Mouse (Mus musculus) limb, embryonic 12.5 days (tissue): ENCODE measurements around the gene Aatf. TPM values are rescaled to one million over a fixed set of nuclear protein-coding genes. Genes with fewer than 3 reads are reported as not detected.

Experiments
- ATAC-seq: fragments of 200-750 bp; cut with Nextera tagmentation; 2 replicates; pipeline ENCODE4 v1.8.0; 2017; ENCODE audit warnings: low read depth, moderate TSS enrichment; ENCODE audit not compliant: insufficient number of reproducible peaks, insufficient read depth, low FRiP score, low TSS enrichment
- H3K27ac ChIP-seq: fragments of 300-500 bp; sonication (generic); 2 replicates; pipeline ENCODE4 v1.5.1; 2016; ENCODE audit warnings: mild to moderate bottlenecking, moderate library complexity
- H3K27me3 ChIP-seq: fragments of 300-500 bp; sonication (generic); 2 replicates; pipeline ENCODE4 v1.6.1; 2016; ENCODE audit warnings: mild to moderate bottlenecking, moderate library complexity
- H3K36me3 ChIP-seq: fragments of 300-500 bp; sonication (generic); 2 replicates; pipeline ENCODE4 v1.6.1; 2016; ENCODE audit warnings: mild to moderate bottlenecking, moderate library complexity
- H3K4me1 ChIP-seq: fragments of 300-500 bp; sonication (generic); replicated peaks from 2 replicates; pipeline ENCODE4 v1.6.1; 2016
- H3K4me2 ChIP-seq: fragments of 300-500 bp; sonication (generic); 2 replicates; pipeline ENCODE4 v1.6.1; 2016; ENCODE audit warnings: mild to moderate bottlenecking, moderate library complexity
- H3K4me3 ChIP-seq: fragments of 300-500 bp; sonication (generic); replicated peaks from 2 replicates; pipeline ENCODE4 v1.5.1; 2016; ENCODE audit warnings: mild to moderate bottlenecking
- H3K9ac ChIP-seq: fragments of 300-500 bp; sonication (generic); replicated peaks from 2 replicates; pipeline ENCODE4 v1.6.1; 2016; ENCODE audit warnings: mild to moderate bottlenecking, moderate library complexity
- H3K9me3 ChIP-seq: fragments of 300-500 bp; sonication (generic); 2 replicates; pipeline ENCODE4 v1.6.1; 2016; ENCODE audit warnings: mild to moderate bottlenecking, moderate library complexity
- WGBS: fragments of 180-500 bp; shearing (Covaris S2); methylation state at CpG from one replicate; pipeline ENCODE4 v1.1.7; 2016; 5-methylcytosine and 5-hydroxymethylcytosine counted together
- polyA plus RNA-seq: library from polyadenylated mRNA; unstranded; fragments of >200 nt; fragmentation: Nextera tagmentation; extraction: Ambion mirVana; gene quantifications from 2 replicates; pipeline ENCODE4 v1.2.1, GENCODE M21; 2016

Gene Aatf
- polyA plus RNA-seq, 1 experiment from 2014 or later, result 46.7 TPM

- ATAC-seq, result no peak
- H3K4me3 ChIP-seq, result no peak overlapping the region
- 73% methylated on average over 7 of the region's 7 CpGs for WGBS
- H3K27ac ChIP-seq, result no peak overlapping the region
- H3K9ac ChIP-seq, result no peak overlapping the region
- no peaks in the 10 kb centered on the region for H3K4me1 ChIP-seq
- H3K36me3 ChIP-seq, result no peaks in the 10 kb centered on the region
- H3K9me3 ChIP-seq, result no peaks in the 10 kb centered on the region
- H3K4me2 ChIP-seq, result no peak overlapping the region
- H3K27me3 ChIP-seq, result no peaks in the 10 kb centered on the region
Observed at GRCm38 (mm10) chr11:84481661-84482060, 31.7 kb downstream of the Aatf start.

DNA sequence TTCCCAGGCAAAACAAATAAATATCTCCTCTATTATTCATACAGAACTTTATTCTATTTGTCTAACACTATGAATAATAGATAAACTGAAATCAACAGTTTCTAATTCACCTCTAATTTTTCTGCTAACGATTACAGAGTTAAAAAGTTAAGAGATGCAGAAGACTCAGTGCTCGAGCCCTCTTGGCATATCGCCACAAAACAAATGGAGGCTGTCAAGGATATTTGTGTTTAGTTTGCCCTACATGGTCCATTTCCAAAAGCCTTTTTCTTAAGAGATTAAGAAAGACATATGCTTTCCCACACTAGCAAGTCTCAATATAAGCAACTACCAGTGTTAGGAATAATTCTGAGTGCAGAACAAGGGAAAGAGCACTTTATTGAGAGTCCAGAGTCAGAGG lies 32.9 kb downstream of the Aatf start:
- H3K9ac ChIP-seq, result no peak overlapping the region
- H3K36me3 ChIP-seq, result no peaks in the 10 kb centered on the region
- no peak overlapping the region for H3K27ac ChIP-seq
- H3K9me3 ChIP-seq, result no peaks in the 10 kb centered on the region
- no peak for ATAC-seq
- H3K27me3 ChIP-seq, result no peaks in the 10 kb centered on the region
- WGBS, result 86% methylated on average over 3 of the region's 3 CpGs
- no peak overlapping the region for H3K4me3 ChIP-seq
- H3K4me2 ChIP-seq, result no peak overlapping the region
- H3K4me1 ChIP-seq, result no peaks in the 10 kb centered on the region

GRCm38 (mm10) chr11:84476641-84477040 lies 36.7 kb downstream of the Aatf start:
- 89% methylated on average over 2 of the region's 2 CpGs for WGBS
- ATAC-seq, result no peak
- Histone ChIP-seq H3K27ac (no peak overlapping the region), H3K9ac (no peak overlapping the region), H3K9me3 (no peaks in the 10 kb centered on the region), H3K4me2 (no peak overlapping the region), H3K4me3 (no peak overlapping the region), H3K4me1 (no peaks in the 10 kb centered on the region), H3K27me3 (no peaks in the 10 kb centered on the region), H3K36me3 (peaks cover 4% of the 10 kb centered on the region)

DNA sequence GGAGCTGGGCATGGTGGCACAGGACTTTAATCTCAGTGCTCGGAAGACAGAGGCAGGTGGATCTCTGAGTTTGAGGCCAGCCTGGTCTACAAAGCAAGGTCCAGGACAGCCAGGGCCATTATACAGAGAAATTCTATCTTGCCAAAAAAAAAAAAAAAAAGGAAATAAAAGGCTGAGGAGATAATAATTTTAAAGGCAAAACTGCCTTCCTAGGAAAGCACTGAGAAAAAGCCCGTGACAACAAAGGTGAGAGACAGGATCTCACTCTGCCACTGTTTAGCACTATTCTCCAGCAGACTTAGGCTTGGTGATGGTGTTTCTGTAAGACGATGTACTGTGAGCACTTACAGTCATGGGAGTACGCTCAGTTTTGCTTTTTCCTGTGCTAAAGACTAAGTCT lies 37.3 kb downstream of the Aatf start:
- H3K4me2 ChIP-seq, result no peak overlapping the region
- H3K27me3 ChIP-seq, result no peaks in the 10 kb centered on the region
- no peak overlapping the region for H3K27ac ChIP-seq
- 91% methylated on average over 4 of the region's 4 CpGs for WGBS
- H3K9ac ChIP-seq, result no peak overlapping the region
- H3K9me3 ChIP-seq, result no peaks in the 10 kb centered on the region
- H3K4me3 ChIP-seq, result no peak overlapping the region
- peaks cover 8% of the 10 kb centered on the region for H3K36me3 ChIP-seq
- no peak for ATAC-seq
- H3K4me1 ChIP-seq, result no peaks in the 10 kb centered on the region

DNA sequence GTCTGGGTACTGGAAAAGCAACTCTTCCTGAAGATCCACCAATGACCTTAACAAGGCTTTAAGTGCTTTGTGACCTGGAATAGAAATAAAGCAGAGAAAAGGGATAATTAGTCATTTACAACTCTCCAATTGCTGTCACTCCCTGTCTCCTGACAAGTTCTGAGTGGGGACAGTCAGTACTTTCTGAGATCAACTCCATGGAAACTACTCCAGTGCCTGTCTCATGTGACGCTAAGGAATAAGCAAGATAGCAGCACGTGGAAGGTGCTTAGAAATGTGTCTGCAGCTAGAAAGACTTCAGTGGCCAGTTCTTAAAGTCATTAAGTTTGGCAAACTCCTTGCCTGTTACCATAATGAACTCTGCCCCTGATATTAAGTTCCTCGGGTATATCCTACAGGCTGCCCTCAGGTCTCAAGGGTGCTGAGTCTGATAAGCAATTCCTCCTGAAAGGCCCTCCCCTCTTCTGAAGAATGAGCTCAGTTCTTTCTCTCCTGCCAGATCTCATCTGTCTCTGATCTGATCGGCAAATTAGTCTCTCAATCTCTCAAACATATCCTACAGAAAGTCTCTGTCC lies 40.1 kb downstream of the Aatf start:
- Histone ChIP-seq H3K27me3 (no peaks in the 10 kb centered on the region), H3K36me3 (peaks cover 19% of the 10 kb centered on the region), H3K27ac (no peak overlapping the region), H3K4me1 (no peaks in the 10 kb centered on the region), H3K9ac (no peak overlapping the region), H3K4me3 (no peak overlapping the region), H3K4me2 (no peak overlapping the region), H3K9me3 (no peaks in the 10 kb centered on the region)
- 83% methylated on average over 4 of the region's 4 CpGs for WGBS
- no peak for ATAC-seq

- WGBS, result 63% methylated on average over 5 of the region's 5 CpGs
- H3K27me3 ChIP-seq, result no peaks in the 10 kb centered on the region
Observed at GRCm38 (mm10) chr11:84464571-84464970, 48.8 kb downstream of the Aatf start.

GRCm38 (mm10) chr11:84453901-84454300 lies 59.4 kb downstream of the Aatf start:
- Histone ChIP-seq H3K4me2 (no peak overlapping the region), H3K4me1 (no peaks in the 10 kb centered on the region; the same call in 1 of the 2 replicates), H3K27me3 (no peaks in the 10 kb centered on the region), H3K27ac (no peak overlapping the region), H3K9me3 (no peaks in the 10 kb centered on the region), H3K9ac (no peak overlapping the region), H3K36me3 (no peaks in the 10 kb centered on the region), H3K4me3 (no peak overlapping the region)
- 91% methylated on average over 7 of the region's 7 CpGs for WGBS
- no peak for ATAC-seq

More at GRCm38 (mm10) chr11:84464571-84464970, 48.8 kb downstream of the Aatf start:
- H3K9ac ChIP-seq, result no peak overlapping the region
- H3K4me1 ChIP-seq, result no peaks in the 10 kb centered on the region
- H3K4me2 ChIP-seq, result no peak overlapping the region
- peaks cover 26% of the 10 kb centered on the region for H3K36me3 ChIP-seq
- no peak overlapping the region for H3K27ac ChIP-seq
- no peaks in the 10 kb centered on the region for H3K9me3 ChIP-seq
- H3K4me3 ChIP-seq, result no peak overlapping the region
- ATAC-seq, result no peak

DNA sequence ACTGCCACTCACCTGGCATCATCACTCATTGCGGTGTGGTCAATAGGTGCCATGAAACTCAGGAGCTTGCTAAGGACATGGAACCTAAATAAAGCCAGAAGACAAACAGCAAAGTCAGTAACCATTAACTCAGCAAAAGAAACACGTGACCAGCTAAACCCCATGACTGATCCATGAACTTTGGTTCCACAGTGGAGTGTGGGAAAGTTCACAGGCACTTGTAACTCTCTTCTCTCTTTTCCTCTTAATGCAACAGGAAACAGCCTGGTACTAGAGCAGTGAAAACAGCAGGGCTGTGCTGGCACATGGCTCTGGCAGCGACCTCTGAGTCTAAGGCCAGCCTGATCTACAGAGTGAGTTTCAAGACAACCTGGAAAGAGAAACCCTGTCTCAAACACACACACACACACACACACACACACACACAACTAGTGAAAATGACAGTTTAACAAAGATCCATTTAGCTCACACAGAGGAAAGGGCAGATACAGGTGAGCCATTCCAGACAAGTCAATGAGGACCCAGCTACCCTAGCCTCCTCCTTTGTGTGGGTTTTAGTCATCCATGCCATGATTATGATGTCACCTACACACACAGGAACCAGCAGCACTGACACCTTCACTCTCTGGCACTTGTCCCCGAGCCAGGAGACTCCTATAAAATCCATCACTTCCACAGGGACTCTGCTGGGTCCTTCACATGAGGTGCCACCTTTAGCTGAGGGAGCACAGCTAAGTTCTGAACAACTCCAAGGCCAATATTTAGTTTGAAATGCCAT lies 70.6 kb downstream of the Aatf start:
- Histone ChIP-seq H3K4me2 (no peak overlapping the region), H3K27ac (no peak overlapping the region), H3K27me3 (no peaks in the 10 kb centered on the region), H3K4me1 (no peaks in the 10 kb centered on the region), H3K36me3 (peaks cover 13% of the 10 kb centered on the region; the same call in 1 of the 2 replicates), H3K9me3 (no peaks in the 10 kb centered on the region), H3K4me3 (no peak overlapping the region), H3K9ac (no peak overlapping the region)
- ATAC-seq, result no peak
- WGBS, result 85% methylated on average over 4 of the region's 4 CpGs

DNA sequence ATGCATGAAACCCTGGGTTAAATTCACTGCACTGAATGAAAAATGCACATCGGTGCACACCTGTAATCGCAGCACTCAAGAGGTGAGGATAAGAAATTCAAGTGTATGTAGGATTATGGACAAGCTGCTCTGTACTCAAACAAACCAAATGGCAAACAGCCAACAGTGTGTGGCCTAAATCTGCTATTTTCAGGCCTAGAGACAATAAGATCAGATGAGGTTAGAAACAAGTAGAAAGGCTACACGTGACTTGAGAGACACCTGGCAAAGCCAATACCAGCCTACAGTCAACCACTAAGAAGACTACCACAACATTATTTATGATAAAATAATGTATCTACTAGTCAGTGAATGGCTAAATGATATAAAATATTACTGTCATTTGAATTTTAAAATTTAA lies 72.9 kb downstream of the Aatf start:
- H3K4me3 ChIP-seq, result no peak overlapping the region
- H3K9ac ChIP-seq, result no peak overlapping the region
- no peaks in the 10 kb centered on the region for H3K9me3 ChIP-seq
- 93% methylated on average over 3 of the region's 3 CpGs for WGBS
- H3K4me2 ChIP-seq, result no peak overlapping the region
- H3K27me3 ChIP-seq, result no peaks in the 10 kb centered on the region
- H3K27ac ChIP-seq, result no peak overlapping the region
- peaks cover 17% of the 10 kb centered on the region; the same call in 1 of the 2 replicates for H3K36me3 ChIP-seq
- H3K4me1 ChIP-seq, result no peaks in the 10 kb centered on the region
- ATAC-seq, result no peak

- no peak for ATAC-seq
- WGBS, result 73% methylated on average over 6 of the region's 6 CpGs
Observed at GRCm38 (mm10) chr11:84434879-84435278, 78.4 kb downstream of the Aatf start.

GRCm38 (mm10) chr11:84430336-84430735 lies 83.0 kb downstream of the Aatf start:
- H3K9me3 ChIP-seq, result no peaks in the 10 kb centered on the region
- no peak overlapping the region for H3K4me2 ChIP-seq
- peaks cover 9% of the 10 kb centered on the region for H3K4me1 ChIP-seq
- no peak for ATAC-seq
- H3K27ac ChIP-seq, result no peak overlapping the region
- 73% methylated on average over 4 of the region's 4 CpGs for WGBS
- peaks cover 9% of the 10 kb centered on the region; the same call in 1 of the 2 replicates for H3K36me3 ChIP-seq
- H3K4me3 ChIP-seq, result no peak overlapping the region
- no peaks in the 10 kb centered on the region for H3K27me3 ChIP-seq
- no peak overlapping the region for H3K9ac ChIP-seq

More at GRCm38 (mm10) chr11:84434879-84435278, 78.4 kb downstream of the Aatf start:
- Histone ChIP-seq H3K9ac (no peak overlapping the region), H3K4me2 (no peak overlapping the region), H3K9me3 (no peaks in the 10 kb centered on the region), H3K27me3 (no peaks in the 10 kb centered on the region), H3K36me3 (peaks cover 13% of the 10 kb centered on the region; the same call in 1 of the 2 replicates), H3K27ac (no peak overlapping the region), H3K4me3 (no peak overlapping the region), H3K4me1 (no peaks in the 10 kb centered on the region)
